Mouse (Mus musculus) megakaryocyte, embryonic 14.5 days (primary cell): ENCODE data around the gene Efnb3. TPM values are rescaled to one million over a fixed set of nuclear protein-coding genes. Genes with fewer than 3 reads are reported as not detected.

Source experiments
- H3K27me3 ChIP-seq: replicated peaks from 2 replicates; pipeline ENCODE3; 2012; ENCODE audit warnings: inconsistent platforms
- H3K36me3 ChIP-seq: replicated peaks from 2 replicates; pipeline ENCODE3; 2012; ENCODE audit warnings: low read length, inconsistent platforms, mixed read lengths
- H3K4me1 ChIP-seq: 2 replicates; pipeline ENCODE4 v1.6.1; 2012; ENCODE audit warnings: inconsistent platforms
- H3K4me3 ChIP-seq: replicated peaks from 2 replicates; pipeline ENCODE3; 2012; ENCODE audit warnings: moderate library complexity, mild to moderate bottlenecking, inconsistent platforms
- H3K9me3 ChIP-seq: 2 replicates; pipeline ENCODE4 v1.6.1; 2012; ENCODE audit warnings: inconsistent platforms
- FLI1 ChIP-seq: IDR thresholded peaks from 2 replicates; pipeline ENCODE4 v1.6.1; 2012; ENCODE audit warnings: low read length, inconsistent platforms, mixed read lengths
- GATA1 ChIP-seq: IDR thresholded peaks from 3 replicates; pipeline ENCODE4 v1.6.1; 2012; ENCODE audit warnings: mixed read lengths, low read length, inconsistent platforms, borderline replicate concordance
- polyA plus RNA-seq: library from polyadenylated mRNA; stranded (reverse); fragments of >175 nt; gene quantifications from 2 replicates; pipeline ENCODE4 v1.2.3, GENCODE M21; 2012; ENCODE audit warnings: low replicate concordance; ENCODE audit not compliant: insufficient read depth

Efnb3 gene
- 0.51 and 2.1 TPM in 2 replicates for polyA plus RNA-seq

DNA sequence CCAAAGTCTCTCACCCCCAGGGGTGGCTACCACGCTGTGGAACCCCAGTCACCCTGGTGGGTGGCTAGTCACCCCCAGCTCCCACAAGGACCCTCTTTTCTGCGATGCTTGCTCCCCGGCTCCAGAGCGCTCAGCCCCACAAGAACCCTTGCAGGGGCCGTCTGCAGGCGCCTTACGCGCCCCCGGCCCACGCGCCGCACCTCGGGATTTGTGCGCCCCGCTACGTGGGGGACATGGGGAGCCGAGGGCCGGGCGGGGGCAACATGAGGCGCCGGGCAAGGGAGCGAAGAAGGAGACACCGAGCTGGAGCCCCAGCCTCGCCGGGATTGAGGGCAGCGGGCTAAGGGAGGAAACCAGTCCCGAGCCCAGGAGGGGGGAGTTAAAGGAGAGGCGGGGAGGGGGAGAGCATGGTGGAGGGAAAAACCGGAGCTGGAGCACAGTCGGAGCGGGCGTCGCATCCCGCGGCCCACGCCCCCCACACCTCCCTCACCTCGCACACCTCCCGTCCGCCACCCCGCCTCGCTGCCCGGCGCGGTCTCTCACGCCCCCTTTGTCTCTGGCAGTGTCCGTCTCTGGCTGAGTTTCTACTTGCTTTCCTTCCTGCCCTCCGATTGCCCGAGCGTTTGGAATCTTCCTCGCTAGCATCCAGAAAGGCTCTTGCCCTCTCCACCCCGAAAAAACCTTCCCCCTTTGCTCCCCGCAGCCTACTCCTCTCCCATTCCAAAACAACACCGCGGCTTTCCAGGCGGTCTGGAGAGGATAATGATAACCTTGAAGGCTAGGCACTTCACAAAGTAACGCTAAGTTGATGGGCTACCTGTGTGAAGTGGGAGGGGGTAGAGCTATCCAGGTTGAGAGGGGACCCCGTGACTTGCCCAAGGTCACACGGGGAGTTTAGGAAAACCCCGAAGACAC is at the start of gene Efnb3:
Efnb3 (minus strand) TSS at position 355 of the 915 bp plus-strand sequence.
- Histone ChIP-seq H3K27me3 (peaks cover 52% of the 10 kb centered on the region), H3K4me3 (no peak within 1 kb of the TSS), H3K9me3 (peaks cover 5% of the 10 kb centered on the region), H3K36me3 (peaks cover 50% of the 10 kb centered on the region), H3K4me1 (peaks cover 20% of the 10 kb centered on the region)
- TF ChIP-seq FLI1 (no peak), GATA1 (no peak)

DNA sequence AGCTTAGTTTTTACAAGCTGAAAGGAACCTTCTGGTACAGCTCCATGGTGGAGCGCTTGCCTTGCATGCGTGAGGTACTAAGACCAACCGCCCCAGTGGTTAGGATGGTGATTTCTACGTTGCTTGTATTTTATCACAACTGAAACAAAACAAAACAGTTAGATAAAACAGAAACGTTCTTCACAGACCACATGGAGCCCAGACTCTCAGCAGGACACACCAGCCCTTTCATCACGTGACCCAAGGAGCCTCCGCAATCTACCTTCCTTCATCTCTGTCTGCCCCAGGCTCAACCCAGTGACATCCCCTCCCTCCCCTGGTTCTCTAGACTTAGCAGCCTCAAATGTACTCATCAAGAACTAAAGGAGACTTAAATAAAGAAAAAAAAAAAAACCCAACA is 49.4 kb upstream of the Efnb3 start:
- H3K36me3 ChIP-seq: no peaks in the 10 kb centered on the region
- peaks cover 43% of the 10 kb centered on the region for H3K4me1 ChIP-seq
- H3K4me3 ChIP-seq: no peak overlapping the region
- no peaks in the 10 kb centered on the region for H3K9me3 ChIP-seq
- TF ChIP-seq GATA1 (no peak), FLI1 (no peak)
- H3K27me3 ChIP-seq: peaks cover 32% of the 10 kb centered on the region

DNA sequence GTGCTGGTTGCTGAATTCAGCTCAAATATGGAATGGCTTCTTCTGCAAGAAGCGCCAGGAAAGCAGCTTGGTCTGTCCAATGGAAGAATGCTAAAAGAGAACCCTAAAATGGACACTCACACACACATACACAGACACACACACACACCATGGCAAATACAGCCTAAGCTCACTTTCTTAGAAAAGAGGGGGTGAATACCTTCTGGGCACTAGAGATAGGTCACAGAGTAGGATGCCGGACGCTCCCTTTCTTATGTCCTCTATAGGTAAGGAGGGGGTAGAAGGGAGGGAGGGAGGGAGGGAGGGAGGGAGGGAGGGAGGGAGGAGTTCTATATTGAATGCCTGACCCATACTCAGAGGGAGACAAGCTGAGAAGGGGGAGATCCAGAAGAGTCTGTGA is 48.5 kb upstream of the Efnb3 start:
- no peak for TF ChIP-seq GATA1
- TF ChIP-seq FLI1: no peak
- H3K4me3 ChIP-seq: no peak overlapping the region
- H3K27me3 ChIP-seq: peaks cover 40% of the 10 kb centered on the region
- H3K36me3 ChIP-seq: no peaks in the 10 kb centered on the region
- H3K4me1 ChIP-seq: peaks cover 45% of the 10 kb centered on the region
- no peaks in the 10 kb centered on the region for H3K9me3 ChIP-seq

DNA sequence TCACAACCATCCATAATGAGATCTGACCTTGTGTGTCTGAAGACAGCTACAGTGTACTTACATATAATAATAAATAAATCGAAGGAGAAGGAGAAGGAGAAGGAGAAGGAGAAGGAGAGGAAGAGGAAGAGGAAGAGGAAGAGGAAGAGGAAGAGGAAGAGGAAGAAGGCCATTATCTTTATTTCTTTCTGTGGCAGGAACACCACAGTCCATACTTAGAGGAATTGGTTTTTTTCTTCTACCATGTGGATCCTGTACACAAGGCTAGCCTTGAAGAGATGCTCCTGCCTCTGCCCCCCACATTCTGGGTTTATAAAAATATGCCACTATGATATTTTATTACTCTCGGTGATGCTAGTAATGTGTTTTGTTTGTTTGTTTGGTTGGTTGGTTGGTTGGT is 46.8 kb upstream of the Efnb3 start:
- Histone ChIP-seq H3K27me3 (peaks cover 38% of the 10 kb centered on the region), H3K4me3 (no peak overlapping the region), H3K9me3 (no peaks in the 10 kb centered on the region), H3K36me3 (no peaks in the 10 kb centered on the region), H3K4me1 (peaks cover 57% of the 10 kb centered on the region)
- TF ChIP-seq FLI1 (no peak), GATA1 (no peak)

DNA sequence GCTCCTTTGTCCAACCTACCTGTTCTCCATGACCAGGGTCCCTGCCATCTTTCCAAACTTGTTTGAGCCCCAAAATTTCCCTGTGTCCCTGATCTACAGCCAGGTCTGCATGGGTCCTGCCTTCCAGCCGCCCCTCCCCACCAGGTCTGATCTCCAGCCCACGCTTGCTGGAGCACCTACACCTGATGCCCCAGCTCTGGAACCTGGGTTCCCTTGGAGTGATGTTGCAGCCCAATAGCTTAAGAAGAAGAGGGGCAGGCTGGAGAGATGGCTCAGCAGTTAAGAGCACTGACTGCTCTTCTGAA is 46.4 kb upstream of the Efnb3 start:
- H3K27me3 ChIP-seq: peaks cover 39% of the 10 kb centered on the region

DNA sequence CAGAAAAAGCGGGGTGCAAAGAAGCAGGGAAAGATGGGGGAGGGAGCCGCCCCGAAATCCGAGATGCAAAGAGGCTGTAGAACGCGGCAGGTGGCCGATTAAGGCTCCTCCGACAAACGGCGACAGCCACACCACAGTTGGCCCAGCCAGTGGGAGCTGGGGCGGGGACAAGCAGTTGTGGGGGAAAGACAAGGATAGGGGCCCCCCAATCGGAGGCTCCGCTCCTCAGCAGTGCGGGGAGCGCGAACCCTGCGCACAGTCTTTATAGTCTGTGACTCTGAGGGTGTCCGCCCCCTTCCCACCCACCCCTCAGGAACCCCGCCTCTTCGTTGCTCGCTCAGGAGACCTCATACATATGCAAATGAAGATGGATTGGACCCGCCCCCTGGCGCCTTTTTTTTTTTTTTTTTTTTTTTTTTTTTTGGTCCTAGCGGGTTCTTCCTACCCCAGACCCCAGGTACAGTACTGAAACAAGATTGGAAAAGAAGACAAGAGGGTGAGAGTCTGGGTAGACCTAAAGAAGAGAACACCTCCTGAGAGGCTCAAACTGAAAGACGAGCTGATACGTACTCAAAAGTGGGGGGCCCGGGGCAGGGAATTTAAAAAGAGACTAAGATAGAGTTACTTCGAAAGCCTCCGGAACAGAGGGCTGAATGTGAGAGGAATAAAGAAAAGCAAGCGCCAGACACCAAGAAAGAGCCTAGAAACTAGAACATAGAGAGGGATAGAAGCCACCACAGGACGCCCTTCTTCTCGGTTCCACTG is 45.9 kb upstream of the Efnb3 start, which contains the start of gene Atp1b2:
Atp1b2 (minus strand) TSS at position 217 of the 765 bp plus-strand sequence.
- TF ChIP-seq FLI1: no peak
- no peak for TF ChIP-seq GATA1
- H3K36me3 ChIP-seq: no peaks in the 10 kb centered on the region
- no peaks in the 10 kb centered on the region for H3K9me3 ChIP-seq
- peaks cover 36% of the 10 kb centered on the region for H3K27me3 ChIP-seq
- peak within 1 kb of the TSS; percentile 93 for H3K4me3 ChIP-seq
- H3K4me1 ChIP-seq: peaks cover 63% of the 10 kb centered on the region

More for the DNA sequence above, 46.4 kb upstream of the Efnb3 start:
- peak overlapping the region; percentile 93 for H3K4me3 ChIP-seq
- H3K9me3 ChIP-seq: no peaks in the 10 kb centered on the region
- H3K36me3 ChIP-seq: no peaks in the 10 kb centered on the region
- TF ChIP-seq GATA1 (no peak), FLI1 (no peak)
- peaks cover 61% of the 10 kb centered on the region for H3K4me1 ChIP-seq

DNA sequence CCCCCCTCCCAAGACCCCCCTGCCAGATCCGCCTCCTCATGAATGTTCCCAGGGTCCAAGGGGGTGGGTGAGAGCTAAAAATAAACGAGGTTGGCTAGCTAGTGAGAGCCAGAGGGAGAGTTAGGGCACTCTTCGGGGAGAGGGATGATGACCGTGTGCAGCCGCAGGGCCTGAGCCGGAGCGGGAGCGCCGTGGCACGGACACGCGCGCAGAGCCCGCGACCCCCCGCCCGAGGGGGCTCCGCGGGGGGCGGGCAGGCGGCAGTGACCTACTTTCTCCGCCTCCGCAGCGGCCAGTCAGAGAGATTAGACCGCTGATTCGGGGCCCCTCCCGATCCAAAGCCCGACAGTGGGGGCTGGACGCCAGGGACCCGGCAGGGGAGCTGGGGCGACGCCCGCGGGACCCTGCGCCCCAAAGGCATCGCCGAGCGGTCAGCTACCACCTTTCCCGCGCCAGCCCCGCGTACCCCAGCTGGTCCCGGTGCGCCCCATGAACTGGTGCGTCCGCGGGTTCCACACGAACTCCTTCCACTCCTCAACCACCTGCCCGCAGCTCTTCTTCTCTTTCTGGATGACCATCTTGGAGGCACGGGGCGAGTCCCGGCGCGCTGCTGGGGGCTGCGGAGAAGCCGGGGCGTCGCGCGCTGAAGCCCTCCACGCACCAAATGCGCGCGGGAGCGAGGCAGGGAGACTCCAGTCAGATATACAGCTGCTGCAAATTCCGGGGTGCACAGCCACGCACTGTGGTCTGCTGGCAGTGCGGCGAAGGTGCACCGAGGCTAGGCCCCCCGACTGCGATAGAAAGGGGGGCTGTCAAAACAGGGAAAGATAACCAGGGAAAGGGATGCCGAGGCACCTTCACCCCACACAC is 45.0 kb upstream of the Efnb3 start:
- no peak for TF ChIP-seq GATA1
- TF ChIP-seq FLI1: no peak
- H3K4me1 ChIP-seq: peaks cover 67% of the 10 kb centered on the region
- no peaks in the 10 kb centered on the region for H3K36me3 ChIP-seq
- no peaks in the 10 kb centered on the region for H3K9me3 ChIP-seq
- H3K27me3 ChIP-seq: peaks cover 35% of the 10 kb centered on the region
- H3K4me3 ChIP-seq: peak overlapping the region; percentile 93

DNA sequence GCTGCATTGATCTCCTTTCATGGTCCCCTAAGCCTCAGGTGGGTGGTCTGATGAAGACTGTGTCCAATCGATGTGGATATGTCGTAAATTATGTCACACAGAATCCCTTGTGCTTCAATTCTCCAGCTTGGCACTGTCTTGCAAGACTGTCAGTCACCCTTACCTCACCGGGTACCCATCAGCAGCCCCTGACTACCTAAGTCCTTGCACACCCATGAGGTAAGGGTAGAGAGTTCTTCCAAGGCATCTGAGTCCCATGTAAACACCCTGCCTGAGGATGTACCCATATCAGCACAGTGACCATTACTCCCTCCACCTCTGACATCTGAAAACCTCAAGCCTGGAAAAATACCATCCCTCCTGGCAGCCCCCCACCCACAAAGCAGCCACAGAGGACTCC is 44.3 kb upstream of the Efnb3 start:
- peaks cover 71% of the 10 kb centered on the region for H3K4me1 ChIP-seq
- H3K36me3 ChIP-seq: no peaks in the 10 kb centered on the region
- H3K4me3 ChIP-seq: no peak overlapping the region
- no peaks in the 10 kb centered on the region for H3K9me3 ChIP-seq
- TF ChIP-seq FLI1: no peak
- TF ChIP-seq GATA1: no peak
- H3K27me3 ChIP-seq: peaks cover 35% of the 10 kb centered on the region

DNA sequence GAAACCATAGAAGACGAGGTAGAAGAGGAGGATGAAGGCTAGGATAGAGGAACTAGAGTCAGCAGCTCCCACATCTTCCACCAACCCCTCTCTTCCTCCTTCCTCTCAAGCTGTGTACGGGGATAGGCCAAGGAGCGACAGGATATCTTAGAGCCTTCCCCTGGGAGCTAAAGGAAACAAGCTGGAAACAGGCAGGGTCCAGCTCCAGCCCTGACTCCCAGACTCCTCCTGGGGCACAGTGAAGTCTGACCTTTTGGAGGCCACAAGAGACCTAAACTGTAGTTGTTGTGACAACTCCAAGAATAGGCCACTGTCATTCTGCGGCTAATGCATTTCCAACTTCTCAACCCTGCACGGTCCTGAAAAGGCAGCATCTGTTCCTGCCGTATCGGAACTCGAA is 43.5 kb upstream of the Efnb3 start:
- TF ChIP-seq GATA1 (no peak), FLI1 (no peak)
- peaks cover 72% of the 10 kb centered on the region for H3K4me1 ChIP-seq
- H3K4me3 ChIP-seq: no peak overlapping the region
- H3K9me3 ChIP-seq: no peaks in the 10 kb centered on the region
- no peaks in the 10 kb centered on the region for H3K36me3 ChIP-seq
- H3K27me3 ChIP-seq: peaks cover 35% of the 10 kb centered on the region
